Mouse (Mus musculus) midbrain, embryonic 11.5 days (tissue): ENCODE measurements around the gene P4htm. TPM values are rescaled to one million over a fixed set of nuclear protein-coding genes. Genes with fewer than 3 reads are reported as not detected.

Experiments
- ATAC-seq: fragments of 200-750 bp; cut with Nextera tagmentation; 2 replicates; pipeline ENCODE4 v1.8.0; 2017; ENCODE audit warnings: moderate TSS enrichment, moderate library complexity; ENCODE audit not compliant: low FRiP score
- DNase-seq: peaks from one replicate; pipeline ENCODE4 v3.0.0; 2015; ENCODE audit warnings: low spot score; ENCODE audit errors: missing footprints
- H3K27ac ChIP-seq: fragments of 300-500 bp; sonication (generic); 2 replicates; pipeline ENCODE4 v1.5.1; 2014; ENCODE audit warnings: low read depth, low read length
- H3K27me3 ChIP-seq: fragments of 300-500 bp; sonication (generic); 2 replicates; pipeline ENCODE4 v1.6.1; 2014; ENCODE audit warnings: mild to moderate bottlenecking, low read length, moderate library complexity, mixed read lengths; ENCODE audit not compliant: control insufficient read depth, insufficient read depth
- H3K36me3 ChIP-seq: fragments of 300-500 bp; sonication (generic); 2 replicates; pipeline ENCODE4 v1.6.1; 2014; ENCODE audit warnings: mild to moderate bottlenecking, low read length, moderate library complexity, mixed read lengths; ENCODE audit not compliant: control insufficient read depth, insufficient read depth
- H3K4me1 ChIP-seq: fragments of 300-500 bp; sonication (generic); 2 replicates; pipeline ENCODE4 v1.6.1; 2014; ENCODE audit warnings: low read length; ENCODE audit not compliant: control insufficient read depth, insufficient read depth
- H3K4me2 ChIP-seq: fragments of 300-500 bp; sonication (generic); 2 replicates; pipeline ENCODE4 v1.6.1; 2014; ENCODE audit warnings: mild to moderate bottlenecking, moderate library complexity
- H3K4me3 ChIP-seq: fragments of 300-500 bp; sonication (generic); 2 replicates; pipeline ENCODE4 v1.5.1; 2014; ENCODE audit warnings: low read depth, low read length
- H3K9ac ChIP-seq: fragments of 300-500 bp; sonication (generic); 2 replicates; pipeline ENCODE4 v1.6.1; 2014; ENCODE audit warnings: low read length
- H3K9me3 ChIP-seq: fragments of 300-500 bp; sonication (generic); 2 replicates; pipeline ENCODE4 v1.6.1; 2016; ENCODE audit warnings: low read length; ENCODE audit not compliant: control insufficient read depth
- WGBS: fragments of 180-500 bp; shearing (Covaris S2); extraction: QIAGEN DNeasy Blood & Tissue Kit; methylation state at CpG from one replicate; pipeline ENCODE4 v1.1.7; 2014; 5-methylcytosine and 5-hydroxymethylcytosine counted together
- polyA plus RNA-seq: library from polyadenylated mRNA; unstranded; fragments of >200 nt; fragmentation: Nextera tagmentation; extraction: Ambion mirVana; gene quantifications from 2 replicates; pipeline ENCODE4 v1.2.1, GENCODE M21; 2014

The P4htm gene
- polyA plus RNA-seq, result 7.2 and 9.8 TPM in 2 replicates

DNA sequence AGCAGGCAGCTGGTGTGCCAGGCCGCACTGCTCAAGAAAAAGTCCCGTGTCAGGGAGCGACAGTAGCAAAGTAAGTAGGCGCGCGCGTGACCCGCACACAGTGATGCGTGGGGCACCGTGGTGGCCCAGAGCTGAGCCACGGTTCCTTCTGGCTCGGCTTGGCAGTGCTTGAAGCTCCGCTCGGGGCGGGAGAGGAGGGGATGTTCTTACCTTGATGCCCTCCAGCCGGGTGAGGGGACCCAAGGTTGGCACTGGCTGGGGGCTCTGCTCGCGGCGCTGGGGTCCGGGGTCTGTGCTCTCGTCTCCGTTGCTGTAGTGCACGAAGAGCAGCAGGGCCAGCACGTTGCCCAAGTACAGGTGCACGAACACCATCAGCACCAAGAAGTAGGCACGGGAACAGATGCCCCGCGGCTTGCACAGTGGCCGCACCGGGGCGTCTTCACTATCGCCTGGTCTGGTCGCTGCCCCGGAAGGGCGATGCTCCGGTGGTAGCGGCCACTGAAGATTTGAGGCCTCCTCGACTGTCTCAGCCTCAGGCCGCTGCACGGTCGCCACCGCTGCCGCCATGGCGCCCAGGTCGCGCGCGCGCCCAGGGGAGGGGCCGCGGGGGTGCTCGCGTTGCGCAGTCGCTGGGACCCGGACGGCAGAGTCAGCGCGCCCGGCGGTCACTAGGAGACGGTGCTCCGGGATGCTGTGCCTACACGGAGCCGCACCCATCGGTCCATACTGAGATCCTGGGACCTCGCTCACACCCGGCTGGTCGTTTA is at the start of gene P4htm:
Gene P4htm, minus strand, starts transcription at position 670 of the 767 bp plus-strand sequence.
- peak within 1 kb of the TSS; percentile 82 for H3K4me2 ChIP-seq
- no peaks in the 10 kb centered on the region for H3K27me3 ChIP-seq
- 0 out of 2 replicates have a peak within 1 kb of the TSS, but pooled peaks have one; percentile 3 for H3K27ac ChIP-seq
- peaks cover 3% of the 10 kb centered on the region; the same call in 1 of the 2 replicates for H3K4me1 ChIP-seq
- H3K4me3 ChIP-seq, result peak within 1 kb of the TSS; percentile 63
- H3K9me3 ChIP-seq, result no peaks in the 10 kb centered on the region
- ATAC-seq, result peak; percentile 90
- peak; percentile 97 for DNase-seq
- H3K9ac ChIP-seq, result peak within 1 kb of the TSS; percentile 73
- 2% methylated on average over 69 of the region's 69 CpGs for WGBS
- H3K36me3 ChIP-seq, result no peaks in the 10 kb centered on the region; the same call in 1 of the 2 replicates

GRCm38 (mm10) chr9:108639825-108640224 is 42.4 kb upstream of the P4htm start:
- Histone ChIP-seq H3K9ac (no peak overlapping the region), H3K4me1 (no peaks in the 10 kb centered on the region), H3K9me3 (no peaks in the 10 kb centered on the region), H3K4me3 (no peak overlapping the region), H3K27ac (no peak overlapping the region), H3K27me3 (no peaks in the 10 kb centered on the region), H3K36me3 (peaks cover 3% of the 10 kb centered on the region; the same call in 1 of the 2 replicates), H3K4me2 (no peak overlapping the region)
- WGBS, result 96% methylated on average over 2 of the region's 2 CpGs
- no peak for DNase-seq
- ATAC-seq, result no peak

DNA sequence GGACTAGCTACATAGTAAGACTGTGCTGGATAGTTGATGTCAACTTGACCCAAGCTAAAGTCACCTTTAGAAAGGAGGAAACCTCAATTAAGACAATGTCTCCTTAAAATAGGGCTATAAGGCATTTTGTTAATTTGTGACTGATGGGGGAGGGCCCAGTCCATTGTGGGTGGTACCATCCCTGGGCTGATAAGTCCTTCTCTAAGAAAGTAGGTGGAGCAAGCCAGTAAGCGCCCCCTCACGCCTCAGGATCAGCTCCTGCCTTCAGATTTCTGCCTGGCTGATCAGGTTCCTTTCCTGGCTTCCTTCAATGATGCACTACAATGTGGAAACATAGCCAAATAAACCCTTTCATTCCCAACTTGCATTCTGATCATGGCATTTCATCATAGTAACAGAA is 37.9 kb upstream of the P4htm start:
- Histone ChIP-seq H3K4me3 (no peak overlapping the region), H3K27me3 (no peaks in the 10 kb centered on the region), H3K9me3 (no peaks in the 10 kb centered on the region), H3K27ac (no peak overlapping the region), H3K4me2 (no peak overlapping the region), H3K36me3 (no peaks in the 10 kb centered on the region), H3K4me1 (no peaks in the 10 kb centered on the region), H3K9ac (no peak overlapping the region)
- 69% methylated on average over 2 of the region's 2 CpGs for WGBS
- ATAC-seq (no peak), DNase-seq (no peak)

DNA sequence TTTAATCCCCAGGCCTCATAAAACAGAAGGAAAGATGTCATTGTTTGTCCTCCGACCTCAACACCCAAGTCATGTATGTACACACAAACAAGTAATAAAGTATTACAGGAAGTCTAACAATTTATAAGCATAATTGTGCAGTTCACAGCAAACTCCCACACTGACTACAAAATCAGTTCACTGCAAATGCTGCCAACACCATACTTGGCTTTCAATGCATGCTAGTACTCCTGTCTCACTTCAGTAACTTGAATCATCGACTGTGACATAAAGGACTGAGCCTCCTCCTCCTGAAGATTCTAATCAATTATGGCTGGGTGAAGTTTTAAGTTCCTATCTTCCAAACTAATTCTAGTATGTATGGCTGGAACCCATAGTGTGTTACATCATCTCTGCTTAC is 36.4 kb upstream of the P4htm start:
- 81% methylated on average over 2 of the region's 2 CpGs for WGBS
- DNase-seq, result no peak
- Histone ChIP-seq H3K9me3 (no peaks in the 10 kb centered on the region), H3K36me3 (no peaks in the 10 kb centered on the region), H3K27me3 (no peaks in the 10 kb centered on the region), H3K4me1 (no peaks in the 10 kb centered on the region), H3K4me2 (no peak overlapping the region), H3K9ac (no peak overlapping the region), H3K4me3 (no peak overlapping the region), H3K27ac (no peak overlapping the region)
- ATAC-seq, result no peak

- ATAC-seq (no peak), DNase-seq (no peak)
- no peak overlapping the region for H3K27ac ChIP-seq
- no peaks in the 10 kb centered on the region for H3K9me3 ChIP-seq
- no peak overlapping the region for H3K4me2 ChIP-seq
- H3K36me3 ChIP-seq, result no peaks in the 10 kb centered on the region
- no peaks in the 10 kb centered on the region for H3K4me1 ChIP-seq
- WGBS, result 96% methylated on average over 5 of the region's 5 CpGs
- no peak overlapping the region for H3K4me3 ChIP-seq
- H3K9ac ChIP-seq, result no peak overlapping the region
- no peaks in the 10 kb centered on the region for H3K27me3 ChIP-seq
Measured at GRCm38 (mm10) chr9:108632375-108632774, 34.9 kb upstream of the P4htm start.

GRCm38 (mm10) chr9:108631631-108632256 is 34.3 kb upstream of the P4htm start:
- no peaks in the 10 kb centered on the region for H3K27me3 ChIP-seq
- H3K9me3 ChIP-seq, result no peaks in the 10 kb centered on the region
- no peak overlapping the region for H3K9ac ChIP-seq
- no peak overlapping the region for H3K4me2 ChIP-seq
- WGBS, result 90% methylated on average over 5 of the region's 5 CpGs
- no peaks in the 10 kb centered on the region for H3K36me3 ChIP-seq
- H3K4me3 ChIP-seq, result no peak overlapping the region
- ATAC-seq, result no peak
- H3K27ac ChIP-seq, result no peak overlapping the region
- H3K4me1 ChIP-seq, result no peaks in the 10 kb centered on the region
- no peak for DNase-seq

DNA sequence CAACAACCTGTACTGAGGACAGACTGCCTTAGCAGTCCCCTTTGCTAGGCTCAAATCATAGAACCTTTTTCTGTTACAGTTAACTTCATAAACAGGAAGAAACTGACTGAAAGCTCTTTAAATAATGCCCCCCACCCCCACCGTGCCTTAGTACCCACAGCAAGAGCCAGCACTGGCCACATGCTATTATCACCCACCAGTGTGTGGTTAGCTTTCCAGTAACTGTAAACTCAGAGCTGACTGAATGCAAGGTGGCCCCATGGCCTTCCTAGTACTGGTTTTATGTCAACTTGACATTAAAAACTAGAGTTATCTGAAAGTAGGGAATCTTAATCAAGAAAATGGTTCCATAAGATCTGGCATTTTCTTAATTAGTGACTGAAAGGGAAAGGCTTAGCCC is 33.2 kb upstream of the P4htm start:
- Histone ChIP-seq H3K4me3 (no peak overlapping the region), H3K4me1 (no peaks in the 10 kb centered on the region), H3K36me3 (no peaks in the 10 kb centered on the region), H3K9me3 (no peaks in the 10 kb centered on the region), H3K27me3 (no peaks in the 10 kb centered on the region), H3K4me2 (no peak overlapping the region), H3K9ac (no peak overlapping the region), H3K27ac (no peak overlapping the region)
- no peak for DNase-seq
- 84% methylated on average over 1 of the region's 1 CpGs for WGBS
- no peak for ATAC-seq

- no peaks in the 10 kb centered on the region for H3K9me3 ChIP-seq
- ATAC-seq, result no peak
- H3K4me1 ChIP-seq, result no peaks in the 10 kb centered on the region
- no peak for DNase-seq
- H3K4me2 ChIP-seq, result no peak overlapping the region
- H3K9ac ChIP-seq, result no peak overlapping the region
- 88% methylated on average over 4 of the region's 4 CpGs for WGBS
- no peak overlapping the region for H3K4me3 ChIP-seq
- H3K27ac ChIP-seq, result no peak overlapping the region
- H3K27me3 ChIP-seq, result no peaks in the 10 kb centered on the region
- no peaks in the 10 kb centered on the region for H3K36me3 ChIP-seq
Measured at GRCm38 (mm10) chr9:108628141-108628540, 30.7 kb upstream of the P4htm start.

DNA sequence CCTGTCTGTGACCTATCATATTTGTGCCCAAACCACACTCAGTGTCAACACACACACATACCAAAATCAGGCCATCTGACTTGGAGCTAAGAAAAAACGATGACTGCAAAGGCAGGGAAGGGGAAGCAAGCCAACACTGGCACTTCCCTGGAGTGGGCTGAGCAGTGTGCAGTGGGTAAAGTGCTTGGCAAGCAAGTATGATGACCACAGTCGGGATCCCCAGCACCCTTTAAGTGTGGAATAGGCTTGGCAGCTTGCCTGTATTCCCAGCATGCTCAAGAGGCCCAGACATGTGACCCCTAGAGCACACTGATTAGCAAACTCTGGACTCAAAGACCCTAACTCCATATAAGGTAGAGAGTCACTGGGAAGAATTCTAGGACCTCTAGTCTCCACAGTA is 29.0 kb upstream of the P4htm start:
- Histone ChIP-seq H3K36me3 (no peaks in the 10 kb centered on the region), H3K9ac (no peak overlapping the region), H3K9me3 (no peaks in the 10 kb centered on the region), H3K27me3 (no peaks in the 10 kb centered on the region), H3K4me3 (no peak overlapping the region), H3K4me1 (no peaks in the 10 kb centered on the region), H3K27ac (no peak overlapping the region), H3K4me2 (no peak overlapping the region)
- DNase-seq, result no peak
- WGBS, result 96% methylated on average over 2 of the region's 2 CpGs
- no peak for ATAC-seq
